Mouse (Mus musculus): ENCODE measurements at regions not wholly inside any gene's neighbourhood (a gene's known extent, or its start where the extent isn't known, plus 50 kb on each side); places are given as distances from the start of the nearest gene placed in this dataset.

DNA sequence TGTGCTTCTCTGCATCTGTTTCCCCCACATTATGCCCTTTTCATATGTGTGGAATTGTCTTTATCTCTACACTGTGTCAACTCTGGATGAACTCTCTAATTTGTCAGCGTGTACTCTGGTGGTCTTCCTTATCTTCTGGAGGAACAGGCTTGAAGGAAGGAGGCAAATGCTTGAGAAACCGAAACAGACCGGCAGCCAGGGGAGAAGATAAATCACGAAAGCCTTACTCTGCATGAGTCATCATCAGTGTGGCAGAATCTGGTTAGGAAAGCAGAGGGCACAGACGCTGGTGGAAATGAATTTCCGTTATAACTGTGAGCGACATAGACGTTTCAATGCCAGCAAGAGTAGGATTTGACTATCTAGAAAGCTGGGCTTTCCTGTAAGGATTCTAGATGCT, 100.0 kb upstream of the Slc30a5 start:
- DNase-seq (ENCODE audit: low spot score in 2 of 2), result no peak

DNA sequence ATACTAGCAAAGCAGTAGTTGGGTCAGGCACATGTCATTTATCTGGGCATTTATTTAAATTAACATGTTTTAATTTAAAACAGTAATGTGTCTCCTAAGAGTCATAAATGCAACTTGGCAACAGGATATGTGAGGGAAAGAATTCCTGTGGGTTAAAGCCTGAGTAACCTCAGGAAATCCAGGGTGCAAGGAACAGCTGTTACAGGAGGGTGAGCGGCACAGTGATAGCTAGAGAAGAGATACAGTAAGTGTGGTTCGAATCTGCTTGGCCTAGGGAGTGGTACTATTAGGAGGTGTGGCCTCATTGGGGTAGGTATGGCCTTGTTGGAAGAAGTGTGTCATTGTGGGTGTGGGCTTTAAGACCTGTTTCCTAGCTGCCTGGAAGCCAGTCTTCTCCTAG, 66.3 kb upstream of the Slc30a5 start:
- DNase-seq (ENCODE audit: low spot score in 2 of 2), result no peak

DNA sequence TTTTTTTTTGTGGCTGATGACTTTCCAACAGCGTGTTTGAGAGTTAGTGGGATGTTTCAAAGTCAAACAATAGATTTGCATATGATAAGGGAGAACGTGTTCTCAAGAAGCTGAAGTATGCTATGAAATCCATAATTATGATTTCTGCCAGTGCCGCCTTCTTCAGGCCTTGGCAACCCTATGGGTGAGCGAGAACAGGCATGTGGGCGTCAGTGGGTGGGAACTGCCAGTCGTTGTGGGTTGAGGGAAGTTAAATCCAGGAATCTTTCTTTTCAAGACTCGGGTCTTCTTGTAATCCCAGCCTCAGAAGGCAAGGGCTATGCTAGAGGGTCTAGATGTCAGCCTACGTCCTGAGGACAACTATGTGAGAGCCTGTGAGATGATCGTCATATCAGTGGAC, 60.6 kb upstream of the Slc30a5 start:
- DNase-seq (ENCODE audit: low spot score in 2 of 2), result no peak

DNA sequence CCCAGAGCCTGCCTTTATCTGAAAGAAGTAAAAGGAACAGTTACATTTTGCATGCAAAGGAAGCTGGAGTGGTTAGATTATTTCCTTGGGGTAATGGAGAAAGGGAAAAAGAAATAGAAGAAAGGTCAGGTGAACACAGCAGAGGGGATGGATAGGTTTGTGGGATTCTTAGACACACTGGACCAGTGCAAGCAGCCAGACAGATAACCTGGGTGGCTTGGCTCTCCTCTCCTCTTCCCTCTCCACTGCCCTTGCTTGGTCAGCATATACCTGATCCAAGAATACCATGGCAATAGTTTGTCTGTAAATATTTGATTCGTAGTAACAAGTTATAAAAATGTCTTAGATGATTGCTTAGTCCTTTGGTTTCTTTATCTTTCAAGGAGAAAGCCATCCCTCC, 59.9 kb upstream of the Slc30a5 start:
- DNase-seq (ENCODE audit: low spot score in 2 of 2), result no peak

DNA sequence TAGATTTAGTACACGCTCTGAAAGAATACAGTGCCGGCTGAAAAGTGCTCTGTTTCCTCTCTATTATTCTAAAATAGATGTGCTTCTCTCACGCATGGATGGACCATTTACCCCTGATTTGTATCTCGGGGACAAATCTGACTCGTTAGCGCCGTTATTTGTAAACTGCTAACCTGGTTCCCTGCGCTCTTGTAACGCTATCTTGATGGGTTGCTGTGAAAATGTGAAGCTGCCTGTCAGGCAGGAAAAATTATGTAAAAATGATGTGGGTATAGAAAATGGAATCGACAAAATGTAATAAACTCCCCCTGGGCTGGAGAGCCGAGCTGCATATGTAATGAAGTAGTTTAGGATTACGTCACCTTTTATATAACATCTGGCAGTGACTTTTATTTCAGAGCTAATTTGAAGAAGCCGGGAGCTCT, 59.4 kb upstream of the Slc30a5 start:
- DNase-seq (ENCODE audit: low spot score in 2 of 2), result no peak

DNA sequence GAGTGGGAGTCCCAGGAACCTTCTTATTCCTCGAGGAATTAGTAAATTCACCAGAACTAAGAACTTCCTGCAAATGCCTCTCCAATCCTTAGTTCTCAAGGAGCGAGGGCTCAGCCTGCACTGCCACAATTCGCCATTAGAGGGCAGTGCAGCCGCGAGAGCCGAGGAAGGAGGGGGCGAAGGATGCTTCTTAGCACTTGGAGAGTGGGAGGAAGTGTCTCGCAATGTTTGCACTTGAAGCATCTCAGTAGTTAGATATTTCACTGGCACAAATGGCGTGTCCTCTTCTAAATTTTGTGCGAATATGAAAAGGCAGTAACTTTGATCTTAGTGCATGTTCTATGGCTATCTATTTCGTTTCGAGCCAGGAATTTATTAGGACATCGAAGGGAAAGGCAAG, 59.0 kb upstream of the Slc30a5 start:
- DNase-seq (ENCODE audit: low spot score in 2 of 2), result peak; percentile 14 to 47

DNA sequence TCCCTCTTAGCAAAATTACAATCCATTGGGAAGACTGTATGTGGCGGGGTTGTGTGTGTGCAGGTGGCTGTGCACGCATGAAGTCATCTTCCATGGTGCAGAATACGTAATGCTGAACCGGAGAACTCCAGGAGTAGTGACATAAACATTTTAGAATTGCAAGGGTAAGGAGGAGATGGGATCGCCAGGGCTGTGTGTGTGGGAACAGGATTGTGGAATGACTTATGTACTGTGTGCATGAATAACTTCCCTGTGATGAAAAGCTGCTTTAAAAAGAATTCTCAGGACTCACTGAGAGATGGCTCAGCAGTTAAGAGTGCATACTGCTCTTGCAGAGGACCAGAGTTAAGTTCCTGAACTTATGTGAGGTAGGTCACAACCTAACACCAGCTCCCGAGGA, 57.2 kb upstream of the Slc30a5 start:
- no peak for DNase-seq (ENCODE audit: low spot score in 2 of 2)

DNA sequence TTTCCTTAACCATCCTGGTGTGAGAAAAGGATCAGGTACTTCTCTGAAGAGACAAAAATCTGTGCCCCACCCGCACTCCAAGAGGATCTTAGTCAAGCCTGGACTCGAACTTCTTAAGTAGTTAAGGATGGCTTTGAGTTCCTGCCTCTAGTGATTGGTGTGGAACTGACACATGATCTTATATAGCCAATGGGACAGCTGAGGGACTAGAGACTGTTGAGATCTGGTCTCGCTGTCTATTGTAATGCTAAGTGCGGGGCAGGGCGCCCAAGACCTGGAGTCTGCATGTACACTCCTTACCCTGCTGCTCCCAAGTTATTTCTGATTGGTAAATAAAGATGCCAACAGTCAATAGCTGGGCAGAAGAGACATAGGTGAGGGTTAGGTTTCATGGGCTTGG, 55.3 kb upstream of the Slc30a5 start:
- DNase-seq (ENCODE audit: low spot score in 2 of 2), result no peak

DNA sequence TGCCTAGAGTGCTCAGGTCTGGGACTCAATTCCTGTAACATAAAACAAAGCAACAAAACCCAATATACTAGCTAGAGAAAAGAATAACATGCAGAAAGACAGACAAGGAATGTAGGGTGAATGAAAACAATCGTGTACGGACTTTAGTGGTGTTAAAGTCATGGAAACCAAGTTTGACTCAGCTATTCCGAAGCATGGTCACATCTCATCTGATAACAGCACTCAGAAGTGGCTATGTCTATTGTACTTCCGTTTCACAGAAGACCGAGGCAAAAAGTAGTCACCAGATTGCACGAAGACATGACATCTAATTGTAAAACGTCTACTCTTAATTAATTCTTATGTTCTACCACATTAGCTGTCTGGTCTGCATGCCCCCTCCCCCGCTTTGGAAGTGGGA, 50.5 kb upstream of the Slc30a5 start:
- no peak for DNase-seq (ENCODE audit: low spot score in 2 of 2)

Measured in spleen, postnatal 14 days (tissue).